22 mouse cellular contexts compared by ENCODE assay signal in the genomic region with DNA sequence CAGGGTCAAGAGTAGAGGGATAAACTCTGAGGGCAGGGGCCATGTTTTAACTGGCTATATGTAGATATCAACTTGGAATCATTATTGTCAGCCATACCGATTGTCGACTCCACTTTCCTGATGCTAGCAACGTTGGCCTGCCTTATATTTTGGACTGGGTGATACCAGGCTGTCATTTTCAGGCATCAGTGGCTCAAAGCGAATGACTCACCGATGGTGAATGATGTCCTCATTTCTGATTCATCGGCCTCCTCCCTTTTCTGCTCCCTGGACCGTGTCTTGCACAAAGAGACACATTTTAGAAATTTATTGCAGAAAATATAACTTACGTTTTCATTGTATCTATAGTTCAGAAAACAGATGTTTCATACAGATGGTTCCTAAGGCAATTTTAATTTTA.
DNase-seq lines count a peak whose midpoint lies in the region; ATAC-seq lines count a peak whose summit lies in the region.
"Had no signal": no experiment of that assay in that cellular context is flagged by ENCODE, and none has a peak within 500 bp of the region (broad histone marks: within the 10 kb centered on the region; RNA-seq: fewer than 3 reads in every experiment).

No protein-coding gene starts in this region.

- no peaks in the 10 kb centered on the region for H3K4me1 ChIP-seq in kidney, embryonic 16.5 days (ENCODE audit: insufficient read depth, low read length)
- H3K4me1 ChIP-seq: embryonic facial prominence, embryonic 13.5 days; forebrain, embryonic 12.5 days; heart, embryonic 13.5 days; hindbrain, embryonic 15.5 days had no signal

- H3K27me3 ChIP-seq in kidney, embryonic 16.5 days (ENCODE audit: insufficient read depth, low read length) = no peaks in the 10 kb centered on the region
- H3K27me3 ChIP-seq: embryonic facial prominence, embryonic 13.5 days; forebrain, embryonic 12.5 days; heart, embryonic 13.5 days; hindbrain, embryonic 15.5 days had no signal

- H3K9ac ChIP-seq in kidney, embryonic 16.5 days (replicated peaks; ENCODE audit: low read length) = no peak overlapping the region
- H3K9ac ChIP-seq: embryonic facial prominence, embryonic 13.5 days; forebrain, embryonic 12.5 days; heart, embryonic 13.5 days; hindbrain, embryonic 15.5 days had no signal

- ATAC-seq in kidney, embryonic 16.5 days (ENCODE audit: low FRiP score, low TSS enrichment) = no peak
- ATAC-seq: CD4-positive, CD25-positive, alpha-beta regulatory T cell, adult 4 months; forebrain, embryonic 16.5 days; intestine, embryonic 16.5 days had no signal

- DNase-seq in adrenal gland, postnatal 10 days = peak; percentile 3
- DNase-seq in adrenal gland, adult 8-10 months = no peak
- DNase-seq in 3T3-L1 (ENCODE audit: low read depth, low spot score) (peak; percentile 29), MN1 (ENCODE audit: low spot score) (peak; percentile 35)
- peak; percentile 57 for DNase-seq in brain, adult 2 months (ENCODE audit: low read depth, low spot score)
- DNase-seq in spleen, adult 18-20 months = no peak
- DNase-seq: cerebellum, adult 11 months; cerebellum, adult 9-10 months; cerebellum, postnatal 25 days; gastrocnemius, postnatal 14 days; heart, adult 2 months; heart, postnatal 36 days; kidney, adult 2 months had no signal

- no peak overlapping the region for H3K4me3 ChIP-seq in kidney, embryonic 16.5 days (ENCODE audit: low read length)
- H3K4me3 ChIP-seq: embryonic facial prominence, embryonic 13.5 days; forebrain, embryonic 12.5 days; heart, adult 2 months; heart, embryonic 13.5 days; hindbrain, embryonic 15.5 days had no signal

- 78% methylated on average over 8 of the region's 8 CpGs for WGBS in kidney, embryonic 16.5 days

- H3K4me2 ChIP-seq in kidney, embryonic 16.5 days (replicated peaks; ENCODE audit: low read depth, low read length) = no peak overlapping the region
- H3K4me2 ChIP-seq: embryonic facial prominence, embryonic 13.5 days; forebrain, embryonic 12.5 days; heart, embryonic 13.5 days; hindbrain, embryonic 15.5 days had no signal

- H3K9me3 ChIP-seq in kidney, embryonic 16.5 days (ENCODE audit: low read length) = no peaks in the 10 kb centered on the region
- H3K9me3 ChIP-seq: embryonic facial prominence, embryonic 13.5 days; forebrain, embryonic 12.5 days; G1E; heart, embryonic 13.5 days; hindbrain, embryonic 15.5 days had no signal

- H3K27ac ChIP-seq in kidney, embryonic 16.5 days (ENCODE audit: low read length) = no peak overlapping the region
- H3K27ac ChIP-seq: embryonic facial prominence, embryonic 13.5 days; forebrain, embryonic 12.5 days; heart, adult 2 months; heart, embryonic 13.5 days; hindbrain, embryonic 15.5 days had no signal

- no peaks in the 10 kb centered on the region for H3K36me3 ChIP-seq in kidney, embryonic 16.5 days (ENCODE audit: insufficient read depth, low read length)
- H3K36me3 ChIP-seq: embryonic facial prominence, embryonic 13.5 days; forebrain, embryonic 12.5 days; G1E; heart, embryonic 13.5 days; hindbrain, embryonic 15.5 days had no signal

Comparison
In these comparisons a context has a peak if more than half of its experiments do, and no peak if none do; other contexts are left out.
1. DNase-seq: peak in adrenal gland, postnatal 10 days (single experiment), 3T3-L1 (single experiment), MN1 (single experiment) and brain, adult 2 months (single experiment); none in adrenal gland, adult 8-10 months (single experiment) and spleen, adult 18-20 months (0 of 2).